Comparison of ENCODE assay signal across 9 mouse cellular contexts in genomic region chr15:80413988-80414721, GRCm38 (mm10).
DNase-seq lines count a peak whose midpoint lies in the region; ATAC-seq lines count a peak whose summit lies in the region.
"Had no signal": no experiment of that assay in that cellular context is flagged by ENCODE, and none has a peak within 500 bp of the region (broad histone marks: within the 10 kb centered on the region; RNA-seq: fewer than 3 reads in every experiment).

No protein-coding gene starts in this region.

- no peaks in the 10 kb centered on the region for H3K36me3 ChIP-seq in heart, embryonic 10.5 days
- H3K36me3 ChIP-seq: forebrain, embryonic 15.5 days; limb, embryonic 15.5 days had no signal

- ATAC-seq in megakaryocyte, adult 5-6 weeks (ENCODE audit: poor library complexity, severe bottlenecking) = no peak
- ATAC-seq: forebrain, embryonic 15.5 days had no signal

- no peak overlapping the region for H3K27ac ChIP-seq in heart, embryonic 10.5 days
- H3K27ac ChIP-seq: forebrain, embryonic 15.5 days; limb, embryonic 15.5 days had no signal

- 82% methylated on average over 17 of the region's 17 CpGs for WGBS in heart, embryonic 10.5 days

- H3K27me3 ChIP-seq in heart, embryonic 10.5 days (ENCODE audit: insufficient read depth, poor library complexity, severe bottlenecking) = peaks cover 37% of the 10 kb centered on the region
- H3K27me3 ChIP-seq: forebrain, embryonic 15.5 days; limb, embryonic 15.5 days had no signal

- H3K4me3 ChIP-seq in heart, embryonic 10.5 days = no peak overlapping the region
- H3K4me3 ChIP-seq: forebrain, embryonic 15.5 days; limb, embryonic 15.5 days had no signal

- H3K9me3 ChIP-seq in heart, embryonic 10.5 days = no peaks in the 10 kb centered on the region
- H3K9me3 ChIP-seq: forebrain, embryonic 15.5 days had no signal

- DNase-seq in heart, adult 11 months = peak; percentile 89
- DNase-seq in heart, embryonic 10.5 days (ENCODE audit: low spot score) = no peak
- peak; percentile 56 for DNase-seq in right cerebral cortex, postnatal 25 days
- DNase-seq in right cerebral cortex, postnatal 4 days = no peak
- peak; percentile 69 for DNase-seq in kidney, postnatal 14 days
- no peak for DNase-seq in neural tube, embryonic 10.5 days (ENCODE audit: extremely low spot score, low spot score)

- H3K4me1 ChIP-seq in heart, embryonic 10.5 days = peaks cover 16% of the 10 kb centered on the region; the same call in 1 of the 2 replicates

Comparison
In these comparisons a context has a peak if more than half of its experiments do, and no peak if none do; other contexts are left out.
1. DNase-seq: peak in heart, adult 11 months (single experiment), right cerebral cortex, postnatal 25 days (single experiment) and kidney, postnatal 14 days (single experiment); none in heart, embryonic 10.5 days (single experiment), right cerebral cortex, postnatal 4 days (single experiment) and neural tube, embryonic 10.5 days (single experiment).